Comparison of ENCODE assay signal across 15 mouse cellular contexts in genomic region chr5:77123597-77123996, GRCm38 (mm10). TPM values are rescaled to one million over a fixed set of nuclear protein-coding genes. Genes with fewer than 3 reads are reported as not detected.
A peak's percentile ranks its signal among the peaks of the same experiment; 100 is the strongest.
DNase-seq lines count a peak whose midpoint lies in the region; ATAC-seq and TF ChIP-seq lines count a peak whose summit lies in the region.
"Had no signal": no experiment of that assay in that cellular context is flagged by ENCODE, and none has a peak within 500 bp of the region (broad histone marks: within the 10 kb centered on the region; RNA-seq: fewer than 3 reads in every experiment).

No protein-coding gene starts in this region.

- H3K9me3 ChIP-seq in forebrain, embryonic 10.5 days: peaks cover 6% of the 10 kb centered on the region; the same call in 1 of the 2 replicates
- H3K9me3 ChIP-seq in forebrain, embryonic 16.5 days (ENCODE audit: control insufficient read depth, low read length): no peaks in the 10 kb centered on the region
- peaks cover 2% of the 10 kb centered on the region; the same call in 1 of the 2 replicates for H3K9me3 ChIP-seq in hindbrain, embryonic 12.5 days (replicated peaks)
- H3K9me3 ChIP-seq in hindbrain, embryonic 11.5 days (ENCODE audit: control insufficient read depth, low read length): no peaks in the 10 kb centered on the region
- H3K9me3 ChIP-seq: G1E; midbrain, embryonic 15.5 days had no signal

- H3K4me2 ChIP-seq in forebrain, embryonic 16.5 days (ENCODE audit: low read length): no peak overlapping the region
- H3K4me2 ChIP-seq in hindbrain, embryonic 12.5 days (replicated peaks): no peak overlapping the region
- H3K4me2 ChIP-seq in hindbrain, embryonic 11.5 days (replicated peaks; ENCODE audit: low read depth, low read length): no peak overlapping the region

- peak overlapping the region; percentile 10; the same call in 1 of the 2 replicates for H3K4me3 ChIP-seq in forebrain, embryonic 10.5 days
- no peak overlapping the region for H3K4me3 ChIP-seq in forebrain, embryonic 16.5 days (replicated peaks; ENCODE audit: low read length)
- H3K4me3 ChIP-seq in hindbrain, embryonic 12.5 days: no peak overlapping the region
- no peak overlapping the region for H3K4me3 ChIP-seq in hindbrain, embryonic 11.5 days (ENCODE audit: low read depth, low read length)
- H3K4me3 ChIP-seq in layer of hippocampus, adult 2 months: no peak overlapping the region
- H3K4me3 ChIP-seq: erythroblast, embryonic 14.5 days; midbrain, embryonic 15.5 days had no signal

- H3K27me3 ChIP-seq in forebrain, embryonic 10.5 days (ENCODE audit: poor library complexity, severe bottlenecking): peaks cover 96% of the 10 kb centered on the region
- peaks cover 17% of the 10 kb centered on the region for H3K27me3 ChIP-seq in forebrain, embryonic 16.5 days (replicated peaks; ENCODE audit: control insufficient read depth, insufficient read depth, low read length)
- no peaks in the 10 kb centered on the region for H3K27me3 ChIP-seq in hindbrain, embryonic 12.5 days
- no peaks in the 10 kb centered on the region for H3K27me3 ChIP-seq in hindbrain, embryonic 11.5 days (ENCODE audit: control insufficient read depth, insufficient read depth, low read length)

- no peaks in the 10 kb centered on the region for H3K36me3 ChIP-seq in forebrain, embryonic 10.5 days (replicated peaks)
- no peaks in the 10 kb centered on the region for H3K36me3 ChIP-seq in forebrain, embryonic 16.5 days (ENCODE audit: control insufficient read depth, insufficient read depth)
- no peaks in the 10 kb centered on the region for H3K36me3 ChIP-seq in hindbrain, embryonic 12.5 days
- H3K36me3 ChIP-seq in hindbrain, embryonic 11.5 days (ENCODE audit: control insufficient read depth, insufficient read depth, low read length): no peaks in the 10 kb centered on the region
- H3K36me3 ChIP-seq: G1E; midbrain, embryonic 15.5 days had no signal

- H3K4me1 ChIP-seq in forebrain, embryonic 10.5 days: peaks cover 35% of the 10 kb centered on the region
- peaks cover 22% of the 10 kb centered on the region for H3K4me1 ChIP-seq in forebrain, embryonic 16.5 days (replicated peaks; ENCODE audit: control insufficient read depth, insufficient read depth, low read length)
- H3K4me1 ChIP-seq in hindbrain, embryonic 12.5 days: peaks cover 23% of the 10 kb centered on the region
- H3K4me1 ChIP-seq in hindbrain, embryonic 11.5 days (replicated peaks; ENCODE audit: control insufficient read depth, insufficient read depth, low read length): no peaks in the 10 kb centered on the region; the same call in 1 of the 2 replicates

- ATAC-seq in forebrain, embryonic 16.5 days: no peak
- ATAC-seq in hindbrain, embryonic 12.5 days (ENCODE audit: low FRiP score): no peak
- ATAC-seq in hindbrain, embryonic 11.5 days (ENCODE audit: low FRiP score): no peak
- 0 out of 2 replicates have a peak, but pooled peaks have one; percentile 28 for ATAC-seq in erythroid progenitor cell, adult 5-6 weeks (replicated peaks; ENCODE audit: low FRiP score, poor library complexity, severe bottlenecking)

- WGBS in forebrain, embryonic 10.5 days: 56% methylated on average over 9 of the region's 9 CpGs
- WGBS in forebrain, embryonic 16.5 days: 44% methylated on average over 9 of the region's 9 CpGs
- 66% methylated on average over 9 of the region's 9 CpGs for WGBS in hindbrain, embryonic 12.5 days
- 69% methylated on average over 9 of the region's 9 CpGs for WGBS in hindbrain, embryonic 11.5 days

- 0 out of 2 replicates have a peak overlapping the region, but pooled peaks have one; percentile 60 for H3K27ac ChIP-seq in forebrain, embryonic 10.5 days
- H3K27ac ChIP-seq in forebrain, embryonic 16.5 days (ENCODE audit: low read length): no peak overlapping the region
- H3K27ac ChIP-seq in hindbrain, embryonic 12.5 days: 0 out of 2 replicates have a peak overlapping the region, but pooled peaks have one; percentile 35
- no peak overlapping the region for H3K27ac ChIP-seq in hindbrain, embryonic 11.5 days (ENCODE audit: low read depth, low read length)
- peak overlapping the region; percentile 32; the same call in 1 of the 2 replicates for H3K27ac ChIP-seq in layer of hippocampus, adult 2 months
- H3K27ac ChIP-seq: midbrain, embryonic 15.5 days; stomach, postnatal 0 days had no signal

- H3K9ac ChIP-seq in forebrain, embryonic 16.5 days (replicated peaks; ENCODE audit: low read depth, low read length): no peak overlapping the region
- H3K9ac ChIP-seq in hindbrain, embryonic 12.5 days: no peak overlapping the region
- H3K9ac ChIP-seq in hindbrain, embryonic 11.5 days (ENCODE audit: low read depth, low read length): no peak overlapping the region
- H3K9ac ChIP-seq: midbrain, embryonic 15.5 days had no signal

- TF ChIP-seq CTCF in layer of hippocampus, adult 2 months (conservative IDR thresholded peaks at IDR 0.05): no peak

- no peak for DNase-seq in forebrain, embryonic 10.5 days (ENCODE audit: extremely low spot score, low spot score)
- DNase-seq in hindbrain, embryonic 11.5 days (ENCODE audit: low spot score): no peak
- DNase-seq in layer of hippocampus, adult 2 months (ENCODE audit: low spot score in 2 of 2): no peak
- no peak for DNase-seq in layer of hippocampus, postnatal 36 days
- DNase-seq in right cerebral cortex, adult 18-20 months: no peak
- DNase-seq: adrenal gland, postnatal 14 days; cerebellum, adult 9-10 months; kidney, adult 9 months had no signal

RNA-seq across cellular contexts. Expression of gene Hopx, which starts 8.7 kb away (rescaled TPM):
- 0.23 and 0.55 TPM in 2 replicates for polyA plus RNA-seq in forebrain, embryonic 10.5 days (2016; fragmentation: Nextera tagmentation; extraction: Ambion mirVana)
- polyA plus RNA-seq in forebrain, embryonic 16.5 days (2015; fragmentation: Nextera tagmentation; extraction: Ambion mirVana): 1.2 and 1.6 TPM in 2 replicates
- polyA plus RNA-seq in hindbrain, embryonic 12.5 days (2016; fragmentation: Nextera tagmentation; extraction: Ambion mirVana): 1.6 and 2.8 TPM in 2 replicates
- polyA plus RNA-seq in hindbrain, embryonic 11.5 days (2014; fragmentation: Nextera tagmentation; extraction: Ambion mirVana): 0.68 and 0.83 TPM in 2 replicates
- 10 to 100 TPM; 81.8 to 81.9 TPM for total RNA-seq in layer of hippocampus, adult 2 months (2021)
- 10 to 100 TPM; 85.0 to 92.8 TPM for total RNA-seq in layer of hippocampus, postnatal 36 days (2021)
- 2.1 and 4.3 TPM in 2 replicates for total RNA-seq in erythroid progenitor cell, adult 5-6 weeks (2015; ENCODE audit: low replicate concordance)
- 2.4 TPM in 1 of 2 replicates, not detected in the other for total RNA-seq in erythroid progenitor cell, adult 5-6 weeks (2017; ENCODE audit: low replicate concordance)
- total RNA-seq: G1E had no signal
- polyA plus RNA-seq: G1E had no signal

Comparison
In these comparisons a context has a peak if more than half of its experiments do, and no peak if none do; other contexts are left out.
1. H3K27ac ChIP-seq: peak in forebrain, embryonic 10.5 days (single experiment), hindbrain, embryonic 12.5 days (single experiment) and layer of hippocampus, adult 2 months (single experiment); none in forebrain, embryonic 16.5 days (single experiment) and hindbrain, embryonic 11.5 days (single experiment).